Mouse (Mus musculus): ENCODE measurements around the gene Erbb4.

Erbb4 gene

GRCm38 (mm10) chr1:68105834-68106542, 1001.9 kb downstream of the Erbb4 start:
- DNase-seq (ENCODE audit: low spot score in 2 of 2): no peak

DNA sequence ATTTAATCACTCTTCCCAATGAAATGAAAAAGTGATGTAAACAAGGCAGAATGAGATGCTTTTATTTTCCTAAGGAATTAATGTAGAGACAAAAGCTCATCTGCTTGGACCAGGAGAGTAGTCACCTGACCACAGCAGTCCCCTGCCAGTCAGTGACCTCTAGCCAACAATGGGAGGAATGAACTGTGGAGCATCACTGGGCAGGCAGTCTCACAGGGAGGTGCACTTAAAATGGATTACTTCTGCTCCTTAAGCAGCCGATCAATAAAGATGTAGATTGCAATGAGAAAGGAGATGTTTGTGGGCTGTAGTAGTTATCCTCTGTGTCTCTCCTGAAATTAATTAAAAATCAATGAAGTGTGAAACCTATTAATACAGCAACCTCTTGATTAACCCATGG, 1018.2 kb downstream of the Erbb4 start:
- DNase-seq (ENCODE audit: low spot score in 2 of 2): no peak

- DNase-seq (ENCODE audit: low spot score in 2 of 2): no peak
These were observed 1051.4 kb downstream of the Erbb4 start for GRCm38 (mm10) chr1:68056494-68056893.

DNA sequence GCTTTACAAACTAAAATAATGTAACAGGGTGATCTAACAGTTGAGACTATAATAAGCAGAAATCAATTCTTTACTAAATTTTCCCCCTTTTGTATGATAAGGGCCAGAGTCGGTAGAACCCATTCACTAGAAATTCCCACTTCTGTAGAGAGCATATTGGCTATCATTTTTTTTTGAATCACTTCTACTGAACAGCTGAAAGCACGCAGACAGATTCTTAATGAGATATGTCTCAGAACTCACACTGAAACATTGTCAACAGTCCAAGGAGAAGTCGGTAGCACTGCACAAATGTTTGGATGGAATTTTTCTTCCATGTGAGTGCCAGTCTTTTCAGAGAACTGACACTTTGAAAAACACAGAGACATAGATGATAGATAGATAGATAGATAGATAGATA, 1053.1 kb downstream of the Erbb4 start:
- no peak for DNase-seq (ENCODE audit: low spot score in 2 of 2)

- no peak for DNase-seq (ENCODE audit: low spot score in 2 of 2)
These were observed 1058.0 kb downstream of the Erbb4 start for GRCm38 (mm10) chr1:68049856-68050255.

DNA sequence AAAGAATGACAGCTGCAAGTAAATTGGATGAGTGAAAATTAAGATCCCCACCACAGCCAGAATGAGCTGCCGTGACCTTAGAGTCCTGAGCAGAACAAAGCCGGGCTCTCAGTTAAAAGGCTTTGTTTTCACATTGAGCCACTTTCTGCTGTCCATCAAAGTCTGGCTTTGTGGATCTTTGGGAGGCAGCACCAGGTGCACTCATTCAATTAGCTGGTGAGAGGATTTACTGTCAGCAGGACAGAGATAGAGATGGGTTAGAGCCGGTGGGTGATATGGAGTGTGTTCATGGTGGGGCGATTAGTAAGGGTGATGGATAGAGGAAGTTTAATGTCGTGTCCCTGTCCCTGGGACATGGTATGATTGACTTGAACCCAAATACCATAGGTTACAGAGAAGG, 1060.7 kb downstream of the Erbb4 start:
- DNase-seq (ENCODE audit: low spot score in 2 of 2): no peak

- DNase-seq (ENCODE audit: low spot score in 2 of 2): no peak
These were observed 1061.3 kb downstream of the Erbb4 start for GRCm38 (mm10) chr1:68046551-68046970.

GRCm38 (mm10) chr1:68024086-68024940, 1083.5 kb downstream of the Erbb4 start:
- no peak for DNase-seq (ENCODE audit: low spot score in 2 of 2)

DNA sequence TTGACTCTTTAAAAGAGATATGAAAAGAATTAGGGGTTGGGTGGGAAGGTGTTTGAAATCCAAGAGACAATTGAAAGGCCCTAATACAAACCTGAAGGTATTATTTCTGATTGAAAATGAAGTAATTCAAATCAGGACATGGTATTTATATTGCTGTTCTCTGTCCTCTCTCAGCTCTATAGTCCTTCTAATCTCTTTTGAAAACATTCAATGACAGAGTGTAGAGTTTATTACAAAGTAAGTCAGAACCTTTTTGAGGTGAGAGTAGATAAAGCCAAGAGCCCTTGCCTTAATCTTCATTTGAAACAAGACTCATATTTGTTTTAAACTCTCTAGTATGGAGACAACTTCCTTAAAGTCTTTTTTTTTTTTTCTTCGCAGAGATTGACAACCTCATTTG, 1087.8 kb downstream of the Erbb4 start:
- DNase-seq (ENCODE audit: low spot score in 2 of 2): no peak

GRCm38 (mm10) chr1:68019618-68020017, 1088.2 kb downstream of the Erbb4 start:
- no peak for DNase-seq (ENCODE audit: low spot score in 2 of 2)

Data from natural killer cell, adult 2 months (primary cell).